ENCODE assay signal across 13 mouse cellular contexts in genomic region chr4:119894797-119895458, GRCm38 (mm10).
A peak's percentile ranks its signal among the peaks of the same experiment; 100 is the strongest.
DNase-seq lines count a peak whose midpoint lies in the region; ATAC-seq lines count a peak whose summit lies in the region.
"Had no signal": no experiment of that assay in that cellular context is flagged by ENCODE, and none has a peak within 500 bp of the region (broad histone marks: within the 10 kb centered on the region; RNA-seq: fewer than 3 reads in every experiment).

No protein-coding gene starts in this region.

- WGBS in heart, embryonic 11.5 days (ENCODE audit: insufficient replicate concordance) = 51% methylated on average over 13 of the region's 13 CpGs
- 37% methylated on average over 13 of the region's 13 CpGs for WGBS in liver, embryonic 11.5 days
- WGBS in midbrain, embryonic 16.5 days = 51% methylated on average over 13 of the region's 13 CpGs

- no peak overlapping the region for H3K4me3 ChIP-seq in heart, embryonic 11.5 days (ENCODE audit: low read depth, low read length)
- peak overlapping the region; percentile 85 for H3K4me3 ChIP-seq in megakaryocyte, embryonic 14.5 days (replicated peaks)
- H3K4me3 ChIP-seq in liver, embryonic 11.5 days (ENCODE audit: low read depth, low read length) = peak overlapping the region; percentile 1; the same call in 1 of the 2 replicates
- no peak overlapping the region for H3K4me3 ChIP-seq in midbrain, embryonic 16.5 days (ENCODE audit: low read depth, low read length)
- H3K4me3 ChIP-seq: forebrain, embryonic 13.5 days had no signal

- 0 out of 2 replicates have a peak overlapping the region, but pooled peaks have one; percentile 24 for H3K27ac ChIP-seq in heart, embryonic 11.5 days (ENCODE audit: low read depth, low read length)
- H3K27ac ChIP-seq in liver, embryonic 11.5 days (ENCODE audit: low read depth, low read length) = peak overlapping the region; percentile 82
- H3K27ac ChIP-seq in midbrain, embryonic 16.5 days (ENCODE audit: low read length) = peak overlapping the region; percentile 77
- H3K27ac ChIP-seq: forebrain, embryonic 13.5 days had no signal

- DNase-seq in heart, postnatal 4 days = no peak
- DNase-seq in liver, embryonic 11.5 days (ENCODE audit: low spot score) = peak; percentile 43
- no peak for DNase-seq in adrenal gland, adult 2 months
- DNase-seq in urinary bladder, postnatal 36 days (ENCODE audit: low spot score in 2 of 2) = no peak
- DNase-seq: B cell, adult 2 months; cerebellum, adult 11-12 months; kidney, postnatal 14 days; lung, postnatal 14 days had no signal

- H3K9me3 ChIP-seq in heart, embryonic 11.5 days (replicated peaks; ENCODE audit: control insufficient read depth, low read length) = no peaks in the 10 kb centered on the region
- no peaks in the 10 kb centered on the region for H3K9me3 ChIP-seq in megakaryocyte, embryonic 14.5 days
- H3K9me3 ChIP-seq in liver, embryonic 11.5 days (ENCODE audit: control insufficient read depth, low read length) = no peaks in the 10 kb centered on the region
- H3K9me3 ChIP-seq in midbrain, embryonic 16.5 days (replicated peaks; ENCODE audit: control insufficient read depth, low read length, poor library complexity, severe bottlenecking) = no peaks in the 10 kb centered on the region
- H3K9me3 ChIP-seq: forebrain, embryonic 13.5 days had no signal

- ATAC-seq in heart, embryonic 11.5 days (replicated peaks; ENCODE audit: insufficient number of reproducible peaks, low FRiP score, low TSS enrichment) = peak; percentile 67; the same call in 1 of the 2 replicates
- no peak for ATAC-seq in megakaryocyte, adult 5-6 weeks (ENCODE audit: poor library complexity, severe bottlenecking)
- ATAC-seq in liver, embryonic 11.5 days (replicated peaks; ENCODE audit: low FRiP score) = peak; percentile 99
- peak; percentile 82 for ATAC-seq in midbrain, embryonic 16.5 days
- ATAC-seq: forebrain, embryonic 13.5 days had no signal

- no peak overlapping the region for H3K9ac ChIP-seq in heart, embryonic 11.5 days (ENCODE audit: low read depth, low read length)
- H3K9ac ChIP-seq in liver, embryonic 11.5 days (ENCODE audit: low read depth, low read length) = peak overlapping the region; percentile 41
- no peak overlapping the region for H3K9ac ChIP-seq in midbrain, embryonic 16.5 days (ENCODE audit: low read depth, low read length)
- H3K9ac ChIP-seq: forebrain, embryonic 13.5 days had no signal

- H3K4me2 ChIP-seq in heart, embryonic 11.5 days = peak overlapping the region; percentile 1; the same call in 1 of the 2 replicates
- peak overlapping the region; percentile 52 for H3K4me2 ChIP-seq in liver, embryonic 11.5 days
- no peak overlapping the region for H3K4me2 ChIP-seq in midbrain, embryonic 16.5 days (ENCODE audit: low read length)
- H3K4me2 ChIP-seq: forebrain, embryonic 13.5 days had no signal

- 0 out of 2 replicates have a peak, but pooled peaks cover 4% of the 10 kb centered on the region for H3K4me1 ChIP-seq in heart, embryonic 11.5 days (ENCODE audit: control insufficient read depth, insufficient read depth, low read length)
- H3K4me1 ChIP-seq in megakaryocyte, embryonic 14.5 days = peaks cover 82% of the 10 kb centered on the region
- peaks cover 7% of the 10 kb centered on the region for H3K4me1 ChIP-seq in liver, embryonic 11.5 days (replicated peaks; ENCODE audit: control insufficient read depth, insufficient read depth, low read length)
- 0 out of 2 replicates have a peak, but pooled peaks cover 3% of the 10 kb centered on the region for H3K4me1 ChIP-seq in midbrain, embryonic 16.5 days (ENCODE audit: control insufficient read depth, insufficient read depth, low read length)

- H3K27me3 ChIP-seq in heart, embryonic 11.5 days (ENCODE audit: control insufficient read depth, insufficient read depth, low read length) = no peaks in the 10 kb centered on the region
- no peaks in the 10 kb centered on the region for H3K27me3 ChIP-seq in megakaryocyte, embryonic 14.5 days (replicated peaks)
- H3K27me3 ChIP-seq in liver, embryonic 11.5 days (replicated peaks; ENCODE audit: control insufficient read depth, insufficient read depth, low read length) = no peaks in the 10 kb centered on the region
- H3K27me3 ChIP-seq in midbrain, embryonic 16.5 days (ENCODE audit: control insufficient read depth, insufficient read depth, low read depth, low read length) = no peaks in the 10 kb centered on the region
- H3K27me3 ChIP-seq: forebrain, embryonic 13.5 days had no signal

- no peaks in the 10 kb centered on the region for H3K36me3 ChIP-seq in heart, embryonic 11.5 days (ENCODE audit: control insufficient read depth, insufficient read depth, low read length)
- no peaks in the 10 kb centered on the region for H3K36me3 ChIP-seq in megakaryocyte, embryonic 14.5 days (replicated peaks; ENCODE audit: low read length)
- no peaks in the 10 kb centered on the region for H3K36me3 ChIP-seq in liver, embryonic 11.5 days (ENCODE audit: control insufficient read depth, insufficient read depth, low read length)
- no peaks in the 10 kb centered on the region for H3K36me3 ChIP-seq in midbrain, embryonic 16.5 days (ENCODE audit: control insufficient read depth, insufficient read depth, low read length)

Comparison
In these comparisons a context has a peak if more than half of its experiments do, and no peak if none do; other contexts are left out.
1. H3K27ac ChIP-seq: peak in every context shown above with its lines; median percentile 82 in liver, embryonic 11.5 days; 77 in midbrain, embryonic 16.5 days; 24 in heart, embryonic 11.5 days.
2. H3K4me3 ChIP-seq: peak in megakaryocyte, embryonic 14.5 days (single experiment) and liver, embryonic 11.5 days (single experiment); none in heart, embryonic 11.5 days (single experiment) and midbrain, embryonic 16.5 days (single experiment).